Mouse (Mus musculus): ENCODE results near the gene Cacna1a.
"Not testable (repeated sequence)": the region's sequence is repeated elsewhere in the genome, so short reads cannot be mapped to it uniquely, and the experiment has no call there.

Cacna1a gene

GRCm38 (mm10) chr8:84471271-84471995 lies 83.2 kb downstream of the Cacna1a start:
- DNase-seq (ENCODE audit: low spot score in 2 of 2): no peak

- DNase-seq (ENCODE audit: low spot score in 2 of 2): no peak
These were observed 86.2 kb downstream of the Cacna1a start for GRCm38 (mm10) chr8:84474456-84474855.

- peak; percentile 34 to 35 for DNase-seq (ENCODE audit: low spot score in 2 of 2)
These were observed 89.1 kb downstream of the Cacna1a start for GRCm38 (mm10) chr8:84477341-84477740.

- no peak for DNase-seq (ENCODE audit: low spot score in 2 of 2)
These were observed 94.8 kb downstream of the Cacna1a start for GRCm38 (mm10) chr8:84483004-84483403.

GRCm38 (mm10) chr8:84485366-84485765 lies 97.1 kb downstream of the Cacna1a start:
- DNase-seq (ENCODE audit: low spot score in 2 of 2): no peak

DNA sequence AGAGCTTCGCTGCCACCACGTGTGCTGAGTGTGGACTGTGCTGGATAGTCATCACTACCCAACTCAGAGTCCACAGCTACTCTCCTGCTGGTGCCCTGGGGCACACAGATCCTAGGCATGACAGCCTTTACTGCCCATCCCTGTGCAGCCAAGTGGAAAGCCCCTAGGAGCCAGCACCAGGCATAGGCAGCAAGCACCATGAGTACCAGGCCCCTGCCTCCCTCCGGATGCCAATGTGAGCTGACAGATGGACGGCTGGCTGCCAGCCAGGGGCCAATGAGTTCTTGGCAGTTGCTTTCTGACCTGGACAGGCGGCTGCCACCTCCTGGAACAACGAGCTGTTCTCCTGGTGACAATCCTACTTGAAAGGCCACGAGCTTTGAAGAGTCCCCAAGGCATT lies 97.6 kb downstream of the Cacna1a start:
- no peak for DNase-seq (ENCODE audit: low spot score in 2 of 2)

DNA sequence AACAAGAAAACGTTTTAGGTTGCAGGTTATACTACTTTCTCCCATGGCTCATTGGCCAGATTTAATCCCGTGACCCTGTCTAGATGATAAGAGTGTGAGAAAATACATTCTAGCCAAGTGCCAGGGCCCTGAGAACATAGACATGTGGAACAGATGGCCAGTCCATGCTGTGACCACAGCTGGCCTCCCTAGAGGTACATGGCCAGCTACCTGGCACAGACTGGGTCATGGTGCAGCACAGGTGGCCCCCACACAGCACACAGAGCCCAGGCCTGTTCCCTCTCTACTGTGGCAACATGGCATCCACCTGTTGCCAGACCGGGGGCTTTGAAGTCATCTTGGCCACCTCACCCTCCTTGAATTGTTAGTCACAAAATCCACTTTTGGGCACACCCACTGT lies 101.0 kb downstream of the Cacna1a start:
- no peak for DNase-seq (ENCODE audit: low spot score in 2 of 2)

- DNase-seq (ENCODE audit: low spot score in 2 of 2): peak; percentile 85 to 95
These were observed 106.4 kb downstream of the Cacna1a start for GRCm38 (mm10) chr8:84494541-84495084.

DNA sequence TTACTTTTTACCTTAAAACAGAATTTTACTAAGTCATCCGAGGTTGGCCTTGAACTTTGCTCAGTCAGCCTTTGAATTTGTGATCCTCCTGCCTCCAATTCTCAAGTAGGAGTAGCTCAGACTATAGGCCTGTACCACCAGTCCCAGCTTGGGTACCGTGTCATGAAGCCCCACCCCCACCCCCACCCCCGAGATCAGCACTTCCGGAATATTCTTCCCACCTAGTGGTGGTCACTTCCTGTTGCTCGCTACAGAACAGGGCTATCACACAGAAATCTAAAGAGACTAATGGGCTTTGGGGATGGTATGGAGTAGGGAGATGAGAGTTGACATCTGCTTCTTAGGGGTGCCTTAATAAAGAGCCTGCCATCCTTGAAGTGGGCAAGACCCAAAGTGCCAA lies 112.9 kb downstream of the Cacna1a start:
- no peak for DNase-seq (ENCODE audit: low spot score in 2 of 2)

DNA sequence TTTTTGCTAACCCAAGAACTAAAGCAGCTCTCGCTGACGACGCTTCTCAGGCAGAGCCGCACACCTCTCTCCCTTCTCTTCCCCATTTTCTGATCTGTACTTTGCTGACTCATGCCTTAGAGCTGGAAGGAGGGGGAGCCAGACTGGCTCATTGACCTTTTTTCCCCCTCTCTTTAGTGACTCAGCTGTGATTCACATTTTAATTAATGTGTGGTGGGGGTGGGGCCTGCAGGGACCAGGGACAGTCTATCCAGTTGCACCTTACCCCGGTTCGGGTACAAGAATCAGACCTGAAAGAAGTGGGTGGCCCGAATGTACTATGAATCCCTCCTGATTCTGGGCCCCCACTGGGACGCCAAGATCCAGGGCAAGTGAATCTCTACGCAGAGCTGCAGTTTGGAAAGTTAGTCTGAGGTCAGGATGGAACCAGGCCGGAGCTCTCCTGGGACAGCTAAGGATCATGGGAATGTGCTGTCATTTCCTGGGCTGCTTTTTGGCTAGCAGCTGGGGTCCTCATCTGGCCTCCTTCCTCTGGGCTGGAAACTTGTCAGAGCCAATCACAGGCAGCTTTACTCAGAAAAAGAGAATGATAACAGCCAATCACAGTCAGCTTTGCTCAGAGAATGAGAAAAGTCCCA lies 113.5 kb downstream of the Cacna1a start:
- no peak for DNase-seq (ENCODE audit: low spot score in 2 of 2)

- DNase-seq (ENCODE audit: low spot score in 2 of 2): no peak
These were observed 114.4 kb downstream of the Cacna1a start for GRCm38 (mm10) chr8:84502638-84503037.

- no peak for DNase-seq (ENCODE audit: low spot score in 2 of 2)
These were observed 119.0 kb downstream of the Cacna1a start for GRCm38 (mm10) chr8:84507220-84507619.

DNA sequence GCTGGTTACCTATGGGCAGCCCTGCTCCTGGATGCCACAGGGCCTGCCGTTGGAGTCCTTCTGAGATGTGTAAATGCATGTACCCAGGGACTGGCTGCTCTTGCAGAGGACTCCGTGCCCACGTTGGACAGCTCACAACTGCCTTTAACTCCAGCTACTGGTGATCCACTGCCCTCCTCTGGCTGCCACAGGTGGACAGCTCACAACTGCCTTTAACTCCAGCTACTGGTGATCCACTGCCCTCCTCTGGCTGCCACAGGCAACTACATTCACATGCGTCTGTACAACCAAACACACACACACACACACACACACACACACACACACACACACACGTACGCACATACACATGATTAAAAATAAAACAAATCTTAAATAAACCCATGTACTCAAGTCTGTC lies 121.5 kb downstream of the Cacna1a start:
- DNase-seq (ENCODE audit: low spot score in 2 of 2): not testable (repeated sequence)

DNA sequence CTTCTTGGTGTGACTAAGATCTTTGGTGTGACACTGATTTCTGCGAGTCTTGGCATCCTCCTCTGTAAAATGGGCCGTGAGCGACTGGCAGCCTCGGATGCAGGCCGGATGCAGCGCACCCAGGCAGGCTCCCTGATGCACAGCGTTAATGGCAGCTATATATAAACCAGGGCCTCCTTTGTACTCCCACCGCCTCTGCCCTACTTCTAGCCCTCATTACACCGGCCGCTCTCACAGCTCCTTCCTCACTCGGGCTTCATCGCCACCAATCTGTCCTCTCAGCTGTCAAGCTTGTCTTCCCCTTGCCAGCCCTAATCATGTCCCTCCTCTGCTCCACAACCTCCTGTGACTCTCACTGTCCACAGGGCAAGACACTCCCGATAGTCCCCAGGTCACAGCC lies 123.4 kb downstream of the Cacna1a start:
- no peak for DNase-seq (ENCODE audit: low spot score in 2 of 2)

- DNase-seq (ENCODE audit: low spot score in 2 of 2): peak in 1 of 2 experiments; percentile 49
These were observed 125.5 kb downstream of the Cacna1a start for GRCm38 (mm10) chr8:84513765-84514164.

GRCm38 (mm10) chr8:84518180-84518579 lies 129.9 kb downstream of the Cacna1a start:
- DNase-seq (ENCODE audit: low spot score in 2 of 2): no peak

DNA sequence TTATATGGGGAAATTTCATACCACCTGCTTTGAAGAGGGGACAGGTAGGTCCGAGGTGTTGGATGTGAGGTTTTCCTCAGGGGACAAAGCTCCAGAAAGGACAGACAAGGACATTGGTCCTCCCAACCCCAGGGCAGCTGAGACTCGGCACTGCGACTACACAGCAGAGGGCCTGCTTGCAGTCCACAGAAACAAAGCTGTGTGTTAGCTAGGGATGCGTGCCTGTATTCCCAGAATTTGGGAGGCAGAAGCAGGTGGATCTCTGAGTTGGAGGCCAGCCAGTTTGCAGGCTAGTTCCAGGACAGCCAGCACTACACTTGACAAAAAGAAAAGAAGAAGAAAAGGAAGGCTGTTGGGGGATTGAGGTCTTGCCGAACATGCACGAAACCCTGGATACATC lies 130.5 kb downstream of the Cacna1a start:
- DNase-seq (ENCODE audit: low spot score in 2 of 2): no peak

DNA sequence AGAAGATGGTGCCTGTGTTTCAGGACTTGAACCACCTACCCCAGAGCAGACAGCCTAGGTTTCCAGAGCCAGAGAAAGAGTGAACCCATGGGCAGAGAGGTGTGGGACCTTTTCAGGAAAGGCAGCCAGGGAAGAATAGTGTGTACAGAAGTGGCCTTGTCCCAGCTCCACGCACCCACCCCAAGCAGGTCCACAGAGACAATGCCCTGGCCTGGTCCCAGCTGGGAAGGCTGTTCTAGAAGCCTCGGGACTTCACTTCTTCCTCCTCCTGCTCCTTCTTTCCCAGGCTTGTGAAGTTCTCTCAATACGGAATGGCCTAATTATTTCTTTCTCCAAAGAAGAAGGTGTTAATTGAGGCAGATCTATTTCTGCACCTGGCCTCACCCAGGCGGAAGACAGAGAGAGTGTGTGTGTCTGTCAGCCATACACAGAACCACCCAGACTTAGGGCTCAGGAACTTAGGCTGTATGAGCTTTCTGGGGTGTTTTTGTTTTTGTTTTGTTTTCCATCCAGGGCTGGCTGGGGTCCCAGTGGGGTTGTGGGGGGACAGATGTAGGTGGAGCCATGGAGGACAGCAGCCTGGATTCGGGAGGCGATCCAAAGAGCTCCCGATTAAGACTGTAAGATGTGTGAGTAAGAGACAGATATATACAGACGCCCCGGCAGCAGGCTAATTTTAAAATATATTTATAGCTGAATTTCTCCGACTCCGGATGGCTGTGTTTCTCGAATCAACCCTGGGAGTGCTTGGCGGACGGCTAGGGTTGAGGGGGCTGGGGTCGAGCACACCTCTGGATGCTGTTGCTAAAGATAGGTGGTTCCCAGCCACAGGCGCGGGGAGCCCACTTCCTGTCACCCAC lies 131.8 kb downstream of the Cacna1a start:
- DNase-seq (ENCODE audit: low spot score in 2 of 2): peak; percentile 77 to 88

- DNase-seq (ENCODE audit: low spot score in 2 of 2): no peak
These were observed 132.8 kb downstream of the Cacna1a start for GRCm38 (mm10) chr8:84520999-84521398.

DNA sequence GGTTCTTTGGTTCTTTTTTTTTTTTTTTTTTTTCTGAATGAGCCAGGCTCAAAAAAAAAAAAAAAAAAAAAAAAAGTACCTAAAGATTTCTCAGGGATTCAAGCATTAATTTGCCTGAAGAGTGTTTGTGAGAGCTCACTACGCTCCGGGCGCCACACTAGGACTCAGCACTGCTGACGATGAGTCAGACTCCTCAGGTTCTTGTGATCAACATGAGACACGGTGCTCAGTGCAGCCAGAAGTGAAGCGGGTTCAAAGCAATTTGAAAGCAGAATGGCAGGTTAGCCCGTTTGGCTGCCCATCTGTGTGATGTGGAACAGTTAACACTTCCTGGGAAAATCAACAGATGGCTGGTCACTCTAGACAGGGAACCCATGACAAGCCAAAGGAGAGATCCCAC lies 139.8 kb downstream of the Cacna1a start:
- peak in 1 of 2 experiments; percentile 45 for DNase-seq (ENCODE audit: low spot score in 2 of 2)

DNA sequence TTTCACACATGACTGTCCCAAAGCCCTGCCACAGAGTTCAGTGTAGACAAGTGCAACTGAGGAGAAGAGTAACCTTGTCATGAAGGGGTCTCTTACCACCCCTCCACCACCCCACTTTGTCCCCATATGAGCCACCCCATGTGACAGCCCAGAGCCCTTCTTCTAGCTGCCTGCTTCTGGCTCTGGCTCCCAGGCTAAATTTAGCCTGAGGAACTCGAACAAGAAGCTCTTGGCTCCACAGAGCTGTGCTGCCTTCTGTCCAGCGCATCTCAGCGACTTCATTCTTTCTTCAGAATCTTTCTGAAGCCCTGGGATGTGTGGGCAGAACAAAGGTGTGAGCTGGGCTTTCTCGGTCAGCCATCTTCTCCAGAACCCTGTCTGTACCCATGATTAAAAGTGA lies 141.3 kb downstream of the Cacna1a start:
- DNase-seq (ENCODE audit: low spot score in 2 of 2): peak in 1 of 2 experiments; percentile 69

DNA sequence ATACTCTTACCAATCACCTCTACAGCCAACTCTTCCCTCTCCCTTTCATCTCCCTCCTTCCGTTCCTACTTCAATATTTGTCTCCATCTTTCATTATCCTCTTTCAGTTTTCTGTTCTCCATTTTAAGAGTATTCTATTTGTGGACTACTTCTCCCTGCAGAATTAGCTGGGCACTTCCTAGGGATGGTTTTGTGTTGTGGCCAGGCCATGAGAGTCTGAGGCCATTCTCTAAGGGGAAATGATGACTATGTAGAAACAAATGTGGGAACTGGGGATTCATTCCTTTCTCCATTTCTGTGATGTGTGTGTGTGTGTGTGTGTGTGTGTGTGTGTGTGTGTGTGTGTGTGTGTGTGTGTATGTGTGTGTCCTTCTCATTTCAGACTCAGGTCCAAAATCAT lies 144.5 kb downstream of the Cacna1a start:
- DNase-seq (ENCODE audit: low spot score in 2 of 2): no peak

Measured in frontal cortex, postnatal 36 days (tissue).